Mouse (Mus musculus): Measurements from ENCODE around the gene Tmem205.

DNA sequence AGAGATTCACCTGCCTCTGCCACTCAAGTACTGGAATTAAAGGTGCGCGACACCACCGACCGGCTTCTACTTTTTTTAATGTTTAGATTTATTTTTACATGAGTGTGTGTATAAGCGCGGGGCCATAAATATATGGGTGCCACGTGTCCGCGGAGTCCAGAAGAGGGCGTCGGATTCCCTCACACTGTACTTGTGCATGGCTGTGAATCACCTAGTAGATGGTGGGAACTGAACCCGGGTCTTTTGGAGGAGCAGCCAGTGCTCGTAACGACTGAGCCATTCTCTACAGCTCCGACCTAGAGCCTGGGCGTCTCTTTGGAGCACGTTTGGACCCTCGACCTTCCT lies 27.8 kb upstream of the Tmem205 start:
- TF ChIP-seq EP300 (IDR thresholded peaks at IDR 0.05; ENCODE audit: insufficient read depth, low read depth, low read length) (no peak), POLR2A (IDR thresholded peaks at IDR 0.05; ENCODE audit: insufficient read depth, low read length) (no peak), CTCF (IDR thresholded peaks at IDR 0.05; ENCODE audit: low read depth, low read length) (peak; percentile 46)
